Mouse (Mus musculus): Measurements from ENCODE around the gene Fam222a.

The Fam222a gene

GRCm38 (mm10) chr5:114557765-114558731 lies 9.8 kb upstream of the Fam222a start:
- in situ Hi-C loops (cut with MseI, MboI): no loop called here

DNA sequence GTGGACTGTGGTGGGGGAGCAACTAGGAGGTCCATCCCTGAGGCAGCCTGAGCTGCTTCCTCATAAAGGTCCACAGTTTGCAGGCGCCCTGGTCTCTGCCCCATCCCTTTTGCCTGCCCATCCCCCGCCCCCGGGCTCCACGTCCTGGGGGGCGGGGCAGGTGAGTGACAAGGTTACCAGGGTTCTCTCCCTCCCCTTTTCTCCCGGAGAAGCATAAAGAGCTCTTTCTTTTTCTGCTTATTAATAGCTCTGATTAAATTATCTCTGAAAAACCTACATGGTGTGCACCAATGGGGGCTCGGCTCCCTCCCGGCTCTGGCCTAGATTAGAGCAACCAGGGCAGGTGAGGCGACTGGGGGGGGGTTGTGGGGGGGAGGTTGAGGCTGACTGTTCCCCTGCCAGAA lies 7.3 kb upstream of the Fam222a start:
- in situ Hi-C loops (cut with MseI, MboI): no loop called here

- in situ Hi-C loops (cut with MseI, MboI): no loop called here
Measured at GRCm38 (mm10) chr5:114560965-114561364, 6.9 kb upstream of the Fam222a start.

DNA sequence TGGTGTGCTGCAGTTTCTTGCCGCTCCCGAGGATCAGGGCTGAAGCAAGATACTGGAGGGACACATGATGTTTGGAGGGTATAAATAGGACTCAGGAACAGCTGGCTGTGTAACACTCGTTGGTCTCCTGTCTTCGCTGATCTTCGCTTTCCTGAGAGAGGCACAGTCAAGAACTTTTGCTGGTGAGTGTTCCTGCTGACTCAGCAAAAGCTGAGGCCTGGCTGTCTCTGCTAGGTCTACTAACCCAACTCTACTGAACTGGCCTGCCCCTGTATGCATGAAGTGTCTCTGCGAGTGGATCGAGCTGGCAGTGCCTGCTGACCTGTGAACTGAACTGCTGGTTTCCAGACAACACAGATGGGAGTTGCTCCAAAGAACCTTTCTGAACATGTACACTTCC lies 3.8 kb upstream of the Fam222a start:
- in situ Hi-C loops (cut with MseI, MboI): no loop called here

DNA sequence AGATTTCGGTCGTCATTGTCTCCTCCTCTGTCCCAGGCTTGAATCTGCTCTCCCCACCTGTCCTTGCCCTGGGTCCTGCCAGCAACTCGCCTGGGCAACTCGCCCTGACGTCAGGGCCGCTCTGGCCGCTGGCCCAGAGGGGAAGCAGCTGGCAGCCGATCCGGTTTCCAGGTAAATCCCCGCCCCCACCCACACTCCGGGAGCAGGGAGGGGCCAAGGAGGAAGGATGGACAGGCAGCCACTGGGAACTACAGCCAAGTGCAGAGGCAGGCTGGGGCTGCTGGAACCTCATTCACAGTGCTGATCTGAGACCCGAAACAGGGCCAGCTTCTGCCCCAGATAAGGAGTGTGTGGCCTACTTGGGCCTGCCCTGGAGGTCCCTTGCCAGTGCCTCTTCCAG lies 2.5 kb upstream of the Fam222a start:
- in situ Hi-C loops (cut with MseI, MboI): no loop called here

DNA sequence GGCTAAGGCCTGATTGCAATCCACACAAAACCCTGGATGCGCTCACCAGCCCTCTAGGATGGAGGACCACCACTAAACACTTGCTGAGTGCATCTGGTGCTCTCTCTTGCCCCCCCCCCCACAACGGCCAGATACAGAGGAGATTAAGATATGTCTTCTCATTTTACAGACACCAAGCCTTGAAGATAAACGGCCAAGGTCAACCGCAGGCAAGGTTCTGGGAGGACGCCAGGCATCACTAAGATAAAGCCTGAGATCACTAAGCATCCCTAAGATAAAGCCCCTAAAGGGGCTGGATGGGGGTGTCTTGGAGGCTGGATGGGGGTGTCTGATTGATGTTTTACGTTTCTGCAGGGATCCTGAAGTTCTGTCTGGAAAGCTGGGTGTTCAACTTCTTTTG lies 2.1 kb upstream of the Fam222a start:
- in situ Hi-C loops (cut with MseI, MboI): no loop called here

DNA sequence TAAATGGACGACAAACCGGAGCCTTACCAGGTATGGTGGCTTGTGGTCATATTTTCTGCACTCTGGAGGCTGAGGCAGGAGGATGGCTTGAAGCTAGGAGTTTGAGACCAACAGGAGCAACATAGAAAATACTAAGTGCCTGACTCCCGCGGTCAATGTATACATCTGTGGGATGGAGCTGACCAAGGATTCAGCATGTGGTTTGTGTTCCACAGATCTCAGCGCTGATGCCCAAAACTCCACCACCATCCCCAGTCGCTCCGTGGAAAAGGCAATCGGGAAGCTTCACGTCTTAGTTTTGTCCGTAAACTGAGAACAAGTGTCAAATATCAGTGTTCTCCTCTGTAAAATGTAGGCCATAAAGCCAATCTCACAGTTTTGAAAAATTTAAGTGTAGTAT lies 1.4 kb upstream of the Fam222a start:
- in situ Hi-C loops (cut with MseI, MboI): no loop called here

- in situ Hi-C loops (cut with MseI, MboI): no loop called here
Measured at GRCm38 (mm10) chr5:114567075-114567517, 720 bp upstream of the Fam222a start.

DNA sequence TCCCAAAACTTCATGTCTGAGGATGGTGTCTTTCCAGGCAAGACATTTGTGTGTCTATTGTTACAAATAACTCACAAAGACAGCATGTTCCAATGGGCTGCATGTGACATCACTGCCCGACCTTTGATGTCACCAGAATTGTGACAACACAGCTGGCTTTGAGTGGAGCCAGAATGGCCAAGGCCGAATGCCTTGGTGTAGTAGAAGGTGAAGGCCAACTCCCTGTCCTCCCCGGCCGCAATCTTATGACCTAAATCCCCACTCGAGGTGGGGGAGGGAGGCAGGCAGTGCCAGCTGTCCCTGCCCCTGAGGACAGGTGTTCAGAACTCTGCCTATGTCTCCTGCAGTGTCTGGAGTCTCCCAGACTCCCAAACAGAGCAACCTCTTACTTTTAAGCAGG lies 1.0 kb downstream of the Fam222a start:
- in situ Hi-C loops (cut with MseI, MboI): no loop called here

DNA sequence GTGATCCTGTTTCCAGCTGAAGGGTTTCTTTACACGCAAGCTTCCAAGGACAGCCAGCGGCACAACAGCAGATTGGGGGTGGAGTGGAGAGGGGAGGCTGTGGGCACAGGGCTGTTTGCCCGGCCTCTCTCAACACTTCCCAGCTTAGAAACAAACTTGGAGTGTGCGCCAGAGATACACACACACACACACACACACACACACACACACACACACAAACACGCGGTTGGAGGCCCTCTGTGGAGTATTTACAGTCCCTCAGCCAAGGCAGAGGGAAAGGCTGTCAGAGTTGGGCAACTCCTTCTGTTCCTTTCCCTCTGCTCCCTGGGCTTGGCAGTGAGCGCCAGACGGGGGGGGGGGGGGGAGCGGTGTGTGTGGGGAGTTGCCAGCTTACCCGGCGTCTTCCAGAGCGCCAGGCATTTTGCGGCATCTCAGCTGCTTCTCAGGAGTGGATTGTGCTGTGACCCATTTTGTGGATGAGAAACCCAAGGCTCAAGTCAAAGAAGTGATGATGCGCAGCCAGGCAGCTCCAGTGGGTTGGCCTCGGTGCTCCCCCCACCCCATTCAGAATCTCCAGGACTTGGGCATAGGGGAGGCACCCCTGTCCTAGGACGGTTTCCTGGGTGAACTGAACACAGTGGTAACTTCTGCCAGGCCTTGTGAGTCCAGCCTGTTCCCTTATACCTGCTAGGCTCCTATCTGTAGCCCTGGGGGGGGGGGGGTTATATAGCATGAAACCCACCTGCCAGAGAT lies 2.3 kb downstream of the Fam222a start:
- in situ Hi-C loops (cut with MseI, MboI): no loop called here

DNA sequence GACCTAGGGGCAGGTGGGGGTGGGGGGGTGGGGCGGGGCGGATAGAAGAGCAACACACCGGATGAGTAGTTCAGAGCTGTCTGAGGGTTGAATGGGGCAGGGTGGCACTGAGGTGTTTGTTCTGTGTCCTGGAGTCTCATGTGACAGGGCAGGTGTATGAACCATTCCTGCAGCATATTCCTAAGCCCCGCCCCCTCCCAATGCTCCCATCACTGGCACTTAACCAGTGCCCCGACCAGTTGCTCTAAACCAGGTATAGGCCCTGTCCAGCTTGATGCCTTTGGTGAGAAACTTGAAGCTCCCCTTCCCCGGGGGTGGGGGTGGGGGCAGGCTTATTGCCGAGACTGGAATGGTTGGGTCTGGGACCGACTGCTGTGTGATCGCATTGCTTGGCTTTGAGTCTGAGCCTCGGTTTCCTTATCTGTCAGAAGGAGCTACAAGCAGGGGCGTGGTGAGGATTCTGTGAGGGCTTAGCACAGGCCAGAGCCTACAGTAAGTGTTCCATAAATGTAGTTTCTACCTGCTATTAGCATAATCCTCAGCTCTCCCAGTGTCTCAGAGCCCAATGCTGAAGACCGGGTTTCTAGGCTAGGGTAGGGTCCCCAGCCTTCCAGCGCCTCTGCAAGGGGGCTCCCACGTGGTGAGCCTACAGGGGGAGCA lies 3.1 kb downstream of the Fam222a start:
- in situ Hi-C loops (cut with MseI, MboI): no loop called here

DNA sequence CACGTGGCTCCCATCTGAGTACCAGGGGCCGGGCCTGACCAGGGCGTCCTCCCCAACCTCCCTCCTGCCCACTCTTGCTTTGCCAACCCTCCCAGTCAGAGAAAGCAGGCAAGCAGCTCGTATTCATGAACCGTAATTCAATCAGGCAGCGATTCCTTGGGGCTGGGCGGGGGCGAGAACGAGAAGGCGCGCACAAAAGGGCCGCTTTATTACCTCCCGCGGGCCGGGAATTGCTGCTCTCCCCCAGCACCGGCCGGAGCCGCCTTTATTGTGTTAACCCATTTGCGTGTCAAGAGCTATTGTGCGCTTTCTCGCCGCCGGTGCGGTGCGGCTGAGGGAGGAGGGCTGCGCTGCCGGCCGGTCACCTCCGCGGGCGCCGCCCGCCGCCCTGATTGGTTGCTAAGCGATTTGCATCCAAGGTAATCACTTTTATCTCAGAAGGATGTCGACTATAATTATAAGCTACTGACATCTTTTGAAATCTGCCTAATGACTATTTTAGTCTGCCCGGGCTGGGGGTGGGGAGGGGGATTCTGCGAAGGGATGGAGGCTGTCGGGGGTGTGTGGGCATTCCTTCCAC lies 3.7 kb downstream of the Fam222a start:
- in situ Hi-C loops (cut with MseI, MboI): no loop called here

DNA sequence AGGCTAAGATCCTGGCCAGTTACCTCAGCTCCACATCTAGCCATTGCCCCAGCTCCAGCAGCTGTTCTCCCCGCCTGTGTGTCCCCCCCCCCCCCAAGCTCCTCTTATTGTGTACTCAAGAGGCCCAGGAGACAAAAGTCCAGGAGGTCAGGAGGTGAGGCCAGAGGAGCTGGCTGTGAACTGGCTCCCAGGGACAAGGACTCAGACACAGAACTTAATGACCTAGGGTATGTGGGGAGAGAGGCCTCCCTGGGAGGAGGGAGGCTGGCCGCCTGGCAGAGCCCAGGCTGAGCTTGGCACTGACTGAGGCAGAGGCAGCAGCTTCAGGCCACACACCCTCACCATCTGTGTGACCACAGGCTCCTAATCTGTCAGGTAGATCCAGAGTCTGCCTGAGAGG lies 5.2 kb downstream of the Fam222a start:
- in situ Hi-C loops (cut with MseI, MboI): no loop called here

- in situ Hi-C loops (cut with MseI, MboI): no loop called here
Measured at GRCm38 (mm10) chr5:114573920-114574628, 6.3 kb downstream of the Fam222a start.

DNA sequence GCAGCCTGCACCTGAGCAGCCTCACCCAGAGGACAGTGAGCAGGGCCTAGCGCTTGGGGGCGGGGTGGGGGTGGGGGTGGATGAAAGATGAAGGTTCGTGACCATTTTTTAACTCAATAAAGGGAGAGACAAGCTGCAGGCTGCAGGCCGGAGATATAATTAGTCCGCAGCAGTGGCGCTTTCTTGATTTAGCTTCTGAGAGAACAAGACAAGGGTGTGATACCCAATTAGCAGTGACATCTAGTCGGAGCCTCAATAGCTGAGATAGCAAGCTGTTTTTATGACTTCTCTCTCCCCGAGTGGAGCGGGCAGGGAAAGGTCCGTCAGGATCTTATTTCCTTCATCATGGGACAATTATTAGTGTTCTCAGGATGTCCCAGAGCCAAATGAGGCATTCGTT lies 7.2 kb downstream of the Fam222a start:
- in situ Hi-C loops (cut with MseI, MboI): no loop called here

GRCm38 (mm10) chr5:114575530-114575929 lies 7.7 kb downstream of the Fam222a start:
- in situ Hi-C loops (cut with MseI, MboI): no loop called here

DNA sequence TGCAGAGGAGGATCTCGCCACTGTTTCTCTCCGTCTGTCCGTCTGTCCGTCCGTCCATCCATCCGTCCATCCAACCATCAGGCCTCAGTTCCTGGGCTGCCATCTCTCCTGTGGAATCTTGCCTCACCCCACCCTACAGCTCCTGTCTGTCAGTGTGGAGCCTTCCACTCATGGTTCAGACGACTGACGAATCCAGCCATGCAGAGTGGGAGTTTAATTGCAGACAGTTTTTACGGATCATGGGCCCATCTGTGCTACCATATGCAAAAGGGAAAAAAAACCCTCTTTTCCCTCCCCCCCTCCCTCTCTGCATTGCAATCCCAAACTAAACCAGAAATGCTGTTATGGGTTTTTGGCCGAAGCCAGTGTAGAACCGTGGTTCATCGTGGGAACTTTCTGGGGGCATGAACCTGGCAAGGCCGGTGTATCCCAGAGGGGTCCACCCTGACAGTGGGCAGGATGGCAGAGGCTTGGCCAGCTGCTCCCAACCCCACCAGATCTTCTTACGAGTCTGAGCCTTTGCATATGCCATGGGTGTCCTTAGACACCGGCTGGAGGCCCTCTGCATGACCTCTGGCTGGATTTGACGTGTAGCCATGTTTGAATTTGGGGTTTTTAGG lies 8.3 kb downstream of the Fam222a start:
- in situ Hi-C loops (cut with MseI, MboI): no loop called here

- in situ Hi-C loops (cut with MseI, MboI): no loop called here
Measured at GRCm38 (mm10) chr5:114578361-114578760, 10.5 kb downstream of the Fam222a start.

GRCm38 (mm10) chr5:114579714-114580357 lies 12.0 kb downstream of the Fam222a start:
- in situ Hi-C loops (cut with MseI, MboI): no loop called here

DNA sequence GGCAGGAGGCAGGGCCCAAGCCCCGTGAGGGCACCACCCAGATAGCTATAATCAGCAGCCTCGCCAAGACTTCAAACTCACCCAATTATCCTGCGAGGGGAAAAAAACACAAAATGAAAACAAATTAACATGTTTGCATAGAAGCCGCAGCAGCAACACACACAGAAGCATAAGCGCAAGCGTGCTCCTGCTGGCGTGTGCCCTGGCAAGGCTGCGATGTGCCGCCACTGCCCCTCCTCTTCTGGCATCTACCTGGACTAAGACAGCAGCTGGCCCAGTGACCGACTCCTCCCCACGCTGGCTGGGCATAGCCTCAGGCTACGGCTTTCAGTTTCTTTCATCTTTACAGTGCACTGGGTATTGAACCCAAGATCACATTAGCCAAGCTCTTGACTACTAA lies 13.7 kb downstream of the Fam222a start:
- in situ Hi-C loops (cut with MseI, MboI): no loop called here

All from mouse trophoblast stem cell (cell line).